Mouse (Mus musculus) heart, embryonic 14.5 days (tissue): ENCODE measurements at regions not wholly inside any gene's neighbourhood (a gene's known extent, or its start where the extent isn't known, plus 50 kb on each side); places are given as distances from the start of the nearest gene placed in this dataset.

Experiments used
- ATAC-seq: fragments of 200-750 bp; cut with Nextera tagmentation; 2 replicates; pipeline ENCODE4 v1.8.0; 2017; ENCODE audit warnings: low read depth, moderate TSS enrichment; ENCODE audit not compliant: insufficient number of reproducible peaks, insufficient read depth, low FRiP score
- H3K27ac ChIP-seq, 2 experiments: fragments of 200-500 bp in 1 of 2; fragments of 300-500 bp in 1 of 2; sonication (generic) in 1 of 2; replicated peaks in 1 of 2; 2 replicates each; pipeline ENCODE4 v1.5.1; 2012 to 2014; ENCODE audit warnings: low read depth in 2 of 2, low read length in 2 of 2, control low read depth in 1 of 2, mild to moderate bottlenecking in 1 of 2, mixed read lengths in 1 of 2; ENCODE audit not compliant: control insufficient read depth in 1 of 2, insufficient read depth in 1 of 2
- H3K27me3 ChIP-seq: fragments of 300-500 bp; sonication (generic); 2 replicates; pipeline ENCODE4 v1.6.1; 2014; ENCODE audit warnings: mild to moderate bottlenecking, low read length, control low read depth; ENCODE audit not compliant: control insufficient read depth, insufficient read depth
- H3K36me3 ChIP-seq: fragments of 300-500 bp; sonication (generic); 2 replicates; pipeline ENCODE4 v1.6.1; 2014; ENCODE audit warnings: mild to moderate bottlenecking, control low read depth, low read length, mixed read lengths; ENCODE audit not compliant: control insufficient read depth, insufficient read depth
- H3K4me1 ChIP-seq, 2 experiments: fragments of 200-500 bp in 1 of 2; fragments of 300-500 bp in 1 of 2; sonication (generic) in 1 of 2; 2 replicates each; pipeline ENCODE4 v1.6.1; 2012 to 2014; ENCODE audit warnings: low read length in 2 of 2, control low read depth in 1 of 2, mixed read lengths in 1 of 2; ENCODE audit not compliant: control insufficient read depth in 2 of 2, insufficient read depth in 2 of 2
- H3K4me2 ChIP-seq: fragments of 300-500 bp; sonication (generic); 2 replicates; pipeline ENCODE4 v1.6.1; 2014; ENCODE audit warnings: mild to moderate bottlenecking, low read length
- H3K4me3 ChIP-seq, 2 experiments: fragments of 200-500 bp in 1 of 2; fragments of 300-500 bp in 1 of 2; sonication (generic) in 1 of 2; 2 replicates each; pipeline ENCODE4 v1.5.1; 2012 to 2014; ENCODE audit warnings: low read length in 2 of 2, mild to moderate bottlenecking in 2 of 2, control low read depth in 1 of 2, low read depth in 1 of 2, moderate library complexity in 1 of 2; ENCODE audit not compliant: control insufficient read depth in 1 of 2, insufficient read depth in 1 of 2
- H3K9ac ChIP-seq: fragments of 300-500 bp; sonication (generic); 2 replicates; pipeline ENCODE4 v1.6.1; 2014; ENCODE audit warnings: mild to moderate bottlenecking, low read length
- H3K9me3 ChIP-seq: fragments of 300-500 bp; sonication (generic); 2 replicates; pipeline ENCODE4 v1.6.1; 2016; ENCODE audit warnings: low read length, control low read depth; ENCODE audit not compliant: control insufficient read depth
- WGBS: fragments of 180-500 bp; shearing (Covaris S2); extraction: QIAGEN DNeasy Blood & Tissue Kit; methylation state at CpG from one replicate; pipeline ENCODE4 v1.1.7; 2014; 5-methylcytosine and 5-hydroxymethylcytosine counted together

- H3K9ac ChIP-seq = no peak overlapping the region
- 44% methylated on average over 7 of the region's 7 CpGs for WGBS
- H3K9me3 ChIP-seq = 0 out of 2 replicates have a peak, but pooled peaks cover 6% of the 10 kb centered on the region
- ATAC-seq = no peak
- no peaks in the 10 kb centered on the region for H3K36me3 ChIP-seq
- no peaks in the 10 kb centered on the region for H3K27me3 ChIP-seq
- peak overlapping the region; percentile 44 to 76; a peak in 3 of 4 replicates for H3K27ac ChIP-seq
- no peak overlapping the region for H3K4me3 ChIP-seq
- H3K4me1 ChIP-seq = peaks cover 4 to 5% of the 10 kb centered on the region in 2 experiments; a peak in 3 of 4 replicates
- no peak overlapping the region for H3K4me2 ChIP-seq
Measured at GRCm38 (mm10) chr10:25023601-25024157, 96.4 kb upstream of the Arg1 start.

GRCm38 (mm10) chr10:25023044-25023540 lies 95.8 kb upstream of the Arg1 start:
- H3K4me2 ChIP-seq = no peak overlapping the region
- no peaks in the 10 kb centered on the region for H3K27me3 ChIP-seq
- no peak for ATAC-seq
- no peak overlapping the region for H3K4me3 ChIP-seq
- H3K4me1 ChIP-seq = peaks cover 4 to 5% of the 10 kb centered on the region in 2 experiments; a peak in 3 of 4 replicates
- no peak overlapping the region for H3K27ac ChIP-seq
- H3K9ac ChIP-seq = no peak overlapping the region
- WGBS = 90% methylated on average over 4 of the region's 4 CpGs
- H3K9me3 ChIP-seq = 0 out of 2 replicates have a peak, but pooled peaks cover 6% of the 10 kb centered on the region
- H3K36me3 ChIP-seq = no peaks in the 10 kb centered on the region

DNA sequence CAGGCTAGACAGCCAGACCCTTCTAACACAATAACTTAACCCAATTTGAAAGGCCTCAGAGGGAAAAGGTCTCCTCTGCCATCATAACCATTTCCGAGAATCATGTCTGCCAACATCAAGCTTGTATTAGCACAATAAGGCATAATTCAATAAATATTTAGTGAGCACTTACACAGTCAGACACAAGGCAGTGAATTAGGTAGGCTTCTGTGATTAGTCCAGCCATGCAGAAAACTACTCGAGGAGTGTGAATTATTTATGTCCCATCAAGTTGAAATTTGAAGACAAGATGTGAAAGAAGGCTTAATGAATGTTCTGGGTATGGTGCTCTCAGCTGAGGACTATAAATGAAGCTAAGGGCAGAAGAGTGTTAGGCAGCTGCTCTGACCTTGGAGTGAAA lies 91.7 kb upstream of the Arg1 start:
- no peak overlapping the region for H3K9ac ChIP-seq
- no peak overlapping the region for H3K27ac ChIP-seq
- no peaks in the 10 kb centered on the region for H3K9me3 ChIP-seq
- no peaks in the 10 kb centered on the region for H3K36me3 ChIP-seq
- no peak for ATAC-seq
- H3K4me2 ChIP-seq = no peak overlapping the region
- H3K27me3 ChIP-seq = no peaks in the 10 kb centered on the region
- WGBS = 83% methylated on average over 2 of the region's 2 CpGs
- no peak overlapping the region for H3K4me3 ChIP-seq
- peaks cover 4 to 5% of the 10 kb centered on the region in 2 experiments; a peak in 3 of 4 replicates for H3K4me1 ChIP-seq

DNA sequence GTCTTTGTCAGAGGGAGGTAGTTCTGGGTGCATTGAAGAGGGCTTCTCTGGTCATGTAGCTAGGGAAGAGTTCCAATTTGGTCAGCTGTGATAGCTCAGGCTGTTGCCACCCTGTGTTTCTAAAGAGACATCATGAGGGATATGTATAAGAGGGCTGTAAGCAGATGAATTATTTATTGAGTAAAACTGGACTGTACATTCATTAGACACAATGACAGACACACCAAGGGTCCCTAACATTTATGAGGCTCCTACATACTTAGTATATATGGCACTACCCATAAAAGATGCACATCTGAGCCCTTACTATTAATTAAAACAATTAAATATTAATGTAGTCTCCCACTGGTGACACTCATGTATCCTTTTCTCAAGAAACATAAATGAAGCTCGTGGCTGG lies 90.6 kb upstream of the Arg1 start:
- WGBS = 83% methylated on average over 1 of the region's 1 CpGs

DNA sequence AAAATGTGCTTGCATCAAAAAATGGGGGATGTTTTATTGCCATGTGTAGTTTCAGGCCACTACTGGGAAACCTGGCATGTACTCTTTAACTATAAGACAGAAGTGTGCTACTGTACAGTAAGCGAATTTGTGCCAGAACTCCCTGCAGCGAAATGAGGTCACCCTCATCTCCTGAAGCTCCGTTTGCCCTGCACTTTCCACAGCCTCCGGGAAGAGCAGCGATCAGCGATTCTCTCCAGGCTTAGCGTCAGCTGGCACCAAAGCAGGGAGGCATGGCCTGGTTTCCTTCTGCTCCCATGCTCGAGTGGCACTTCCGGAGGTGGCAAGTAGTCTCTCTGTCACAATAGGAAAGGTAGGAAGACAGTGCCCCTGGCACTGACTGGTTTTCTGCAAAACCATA lies 88.8 kb upstream of the Arg1 start:
- WGBS = 61% methylated on average over 9 of the region's 9 CpGs
- Histone ChIP-seq H3K9me3 (no peaks in the 10 kb centered on the region), H3K4me2 (no peak overlapping the region), H3K27me3 (no peaks in the 10 kb centered on the region), H3K9ac (no peak overlapping the region), H3K4me3 (no peak overlapping the region), H3K27ac (no peak overlapping the region), H3K4me1 (no peaks in the 10 kb centered on the region; a peak in 1 of 4 replicates), H3K36me3 (no peaks in the 10 kb centered on the region)
- no peak for ATAC-seq

More for the DNA sequence above, 90.6 kb upstream of the Arg1 start:
- H3K27me3 ChIP-seq = no peaks in the 10 kb centered on the region
- no peak overlapping the region for H3K4me3 ChIP-seq
- H3K27ac ChIP-seq = no peak overlapping the region
- no peak for ATAC-seq
- no peaks in the 10 kb centered on the region; a peak in 1 of 4 replicates for H3K4me1 ChIP-seq
- H3K9me3 ChIP-seq = no peaks in the 10 kb centered on the region
- no peak overlapping the region for H3K4me2 ChIP-seq
- no peaks in the 10 kb centered on the region for H3K36me3 ChIP-seq
- H3K9ac ChIP-seq = no peak overlapping the region

GRCm38 (mm10) chr10:25012129-25012528 lies 84.8 kb upstream of the Arg1 start:
- no peaks in the 10 kb centered on the region; a peak in 1 of 4 replicates for H3K4me1 ChIP-seq
- no peaks in the 10 kb centered on the region for H3K36me3 ChIP-seq
- H3K27me3 ChIP-seq = no peaks in the 10 kb centered on the region
- ATAC-seq = no peak
- H3K27ac ChIP-seq = no peak overlapping the region
- no peak overlapping the region for H3K9ac ChIP-seq
- no peak overlapping the region for H3K4me2 ChIP-seq
- no peaks in the 10 kb centered on the region for H3K9me3 ChIP-seq
- no peak overlapping the region for H3K4me3 ChIP-seq

GRCm38 (mm10) chr10:25001299-25001698 lies 74.0 kb upstream of the Arg1 start:
- no peak overlapping the region for H3K27ac ChIP-seq
- H3K4me1 ChIP-seq = no peaks in the 10 kb centered on the region
- H3K36me3 ChIP-seq = no peaks in the 10 kb centered on the region
- H3K9ac ChIP-seq = no peak overlapping the region
- no peak overlapping the region for H3K4me2 ChIP-seq
- H3K9me3 ChIP-seq = no peaks in the 10 kb centered on the region
- ATAC-seq = no peak
- H3K27me3 ChIP-seq = no peaks in the 10 kb centered on the region
- no peak overlapping the region for H3K4me3 ChIP-seq
- 81% methylated on average over 8 of the region's 8 CpGs for WGBS
